Comparison of ENCODE assay signal across 11 mouse cellular contexts in genomic region chr1:72575121-72575520, GRCm38 (mm10). TPM values are rescaled to one million over a fixed set of nuclear protein-coding genes. Genes with fewer than 3 reads are reported as not detected.
DNase-seq lines count a peak whose midpoint lies in the region; ATAC-seq and TF ChIP-seq lines count a peak whose summit lies in the region.
"Had no signal": no experiment of that assay in that cellular context is flagged by ENCODE, and none has a peak within 500 bp of the region (broad histone marks: within the 10 kb centered on the region; RNA-seq: fewer than 3 reads in every experiment).

No protein-coding gene starts in this region.

- no peak overlapping the region for H3K27ac ChIP-seq in cerebellum, adult 2 months (ENCODE audit: insufficient read depth, low read length)
- no peak overlapping the region for H3K27ac ChIP-seq in kidney, adult 2 months (ENCODE audit: insufficient read depth, low read depth, low read length)
- H3K27ac ChIP-seq in bone marrow, adult 2 months (ENCODE audit: control insufficient read depth, insufficient read depth, low read depth, low read length, poor library complexity): no peak overlapping the region
- no peak overlapping the region for H3K27ac ChIP-seq in hindbrain, embryonic 10.5 days
- H3K27ac ChIP-seq: forebrain, embryonic 12.5 days; limb, embryonic 15.5 days had no signal

- no peaks in the 10 kb centered on the region for H3K36me3 ChIP-seq in kidney, adult 2 months (ENCODE audit: control insufficient read depth, insufficient read depth, low read length)
- no peaks in the 10 kb centered on the region for H3K36me3 ChIP-seq in hindbrain, embryonic 10.5 days
- H3K36me3 ChIP-seq: forebrain, embryonic 12.5 days; limb, embryonic 15.5 days had no signal

- H3K4me3 ChIP-seq in cerebellum, adult 2 months (replicated peaks; ENCODE audit: insufficient read depth, low read depth, low read length): no peak overlapping the region
- H3K4me3 ChIP-seq in kidney, adult 2 months (ENCODE audit: insufficient read depth, low read depth, low read length): no peak overlapping the region
- H3K4me3 ChIP-seq in bone marrow, adult 2 months (replicated peaks; ENCODE audit: control insufficient read depth, low read depth, low read length): no peak overlapping the region
- H3K4me3 ChIP-seq in hindbrain, embryonic 10.5 days: no peak overlapping the region
- H3K4me3 ChIP-seq: forebrain, embryonic 12.5 days; limb, embryonic 15.5 days had no signal

- no peak for ATAC-seq in cerebellum, adult (ENCODE audit: insufficient number of reproducible peaks, low FRiP score, low TSS enrichment)

- no peaks in the 10 kb centered on the region for H3K27me3 ChIP-seq in cerebellum, adult 2 months (ENCODE audit: control insufficient read depth, insufficient read depth, low read length)
- H3K27me3 ChIP-seq in kidney, adult 2 months (replicated peaks; ENCODE audit: control insufficient read depth, insufficient read depth, low read length): no peaks in the 10 kb centered on the region
- peaks cover 27% of the 10 kb centered on the region for H3K27me3 ChIP-seq in hindbrain, embryonic 10.5 days (ENCODE audit: insufficient read depth, poor library complexity, severe bottlenecking)
- H3K27me3 ChIP-seq: limb, embryonic 15.5 days had no signal

- no peaks in the 10 kb centered on the region for H3K4me1 ChIP-seq in cerebellum, adult 2 months (ENCODE audit: control insufficient read depth, insufficient read depth, low read length)
- no peaks in the 10 kb centered on the region for H3K4me1 ChIP-seq in kidney, adult 2 months (ENCODE audit: control insufficient read depth, insufficient read depth, low read length)
- H3K4me1 ChIP-seq in bone marrow, adult 2 months (ENCODE audit: control insufficient read depth, insufficient read depth, low read length): no peaks in the 10 kb centered on the region; the same call in 1 of the 2 replicates
- peaks cover 25% of the 10 kb centered on the region for H3K4me1 ChIP-seq in hindbrain, embryonic 10.5 days (replicated peaks)

- TF ChIP-seq CTCF in cerebellum, adult 2 months (IDR thresholded peaks at IDR 0.05; ENCODE audit: borderline replicate concordance, insufficient read depth, low read depth, low read length): peak; percentile 63; the same call in 1 of the 2 replicates
- peak; percentile 47 for TF ChIP-seq CTCF in kidney, adult 2 months (conservative IDR thresholded peaks at IDR 0.05; ENCODE audit: insufficient read depth, insufficient read length, low read depth, low read length)
- TF ChIP-seq CTCF in bone marrow, adult 2 months (IDR thresholded peaks at IDR 0.05; ENCODE audit: control insufficient read depth, insufficient read depth, low read length): peak; percentile 28; the same call in 1 of the 2 replicates

- H3K9me3 ChIP-seq in hindbrain, embryonic 10.5 days: no peaks in the 10 kb centered on the region
- H3K9me3 ChIP-seq: forebrain, embryonic 12.5 days; limb, embryonic 15.5 days had no signal

- TF ChIP-seq POLR2A in cerebellum, adult 2 months (IDR thresholded peaks at IDR 0.05; ENCODE audit: borderline replicate concordance, insufficient read depth, low read length): no peak
- TF ChIP-seq POLR2A in kidney, adult 2 months (IDR thresholded peaks at IDR 0.05; ENCODE audit: low read depth, low read length): no peak
- no peak for TF ChIP-seq POLR2A in bone marrow, adult 2 months (IDR thresholded peaks at IDR 0.05; ENCODE audit: borderline replicate concordance, control insufficient read depth, low read depth, low read length)

- 53% methylated on average over 4 of the region's 4 CpGs for WGBS in cerebellum, adult 2 months
- WGBS in kidney, adult 2 months: 42% methylated on average over 4 of the region's 4 CpGs
- WGBS in bone marrow, adult 2 months: 33% methylated on average over 4 of the region's 4 CpGs
- WGBS in hindbrain, embryonic 10.5 days: 56% methylated on average over 4 of the region's 4 CpGs

- DNase-seq in cerebellum, adult 2 months: no peak
- DNase-seq in kidney, adult 2 months: no peak
- DNase-seq in kidney, postnatal 4 days: no peak
- peak; percentile 44 for DNase-seq in 3T3-L1 (ENCODE audit: low read depth, low spot score)
- DNase-seq in adrenal gland, adult 8-10 months: no peak
- DNase-seq in hindbrain, embryonic 10.5 days (ENCODE audit: low spot score): no peak
- DNase-seq: thymus, postnatal 4 days had no signal

RNA-seq across cellular contexts. Expression of gene Smarcal1, which starts 7.9 kb away (rescaled TPM):
- polyA plus RNA-seq in cerebellum, adult 2 months (2012; rRNA removed): 46.9 and 47.7 TPM in 2 replicates
- polyA plus RNA-seq in kidney, adult 2 months (2012; rRNA removed): 22.5 and 24.3 TPM in 2 replicates
- polyA plus RNA-seq in bone marrow, adult 2 months (2011; ENCODE audit: insufficient read depth, insufficient read length, low replicate concordance, missing spikeins): 6.6 and 12.1 TPM in 2 replicates
- 10 to 100 TPM; 59.2 to 75.5 (median 64.6) TPM for total RNA-seq in adrenal gland, adult 8-10 months (2022)
- 31.6 and 32.0 TPM in 2 replicates for polyA plus RNA-seq in hindbrain, embryonic 10.5 days (2016; fragmentation: Nextera tagmentation; extraction: Ambion mirVana)

RNA-seq across cellular contexts. Expression of gene March4, which starts 38.4 kb away (rescaled TPM):
- polyA plus RNA-seq in cerebellum, adult 2 months (2012; rRNA removed): 6.5 and 7.5 TPM in 2 replicates
- 0.05 TPM in 1 of 2 replicates, not detected in the other for polyA plus RNA-seq in kidney, adult 2 months (2012; rRNA removed)
- polyA plus RNA-seq in bone marrow, adult 2 months (2011; ENCODE audit: insufficient read depth, insufficient read length, low replicate concordance, missing spikeins): not detected in 2 replicates
- 1 to 10 TPM in 1 of 4 experiments, under 1 TPM in 3; 0.35 to 1.0 (median 0.79) TPM for total RNA-seq in adrenal gland, adult 8-10 months (2022)
- 0.24 and 0.92 TPM in 2 replicates for polyA plus RNA-seq in hindbrain, embryonic 10.5 days (2016; fragmentation: Nextera tagmentation; extraction: Ambion mirVana)
- polyA plus RNA-seq: limb, embryonic 15.5 days had no signal
